Mouse (Mus musculus): ENCODE measurements at regions not wholly inside any gene's neighbourhood (a gene's known extent, or its start where the extent isn't known, plus 50 kb on each side); places are given as distances from the start of the nearest gene placed in this dataset.

DNA sequence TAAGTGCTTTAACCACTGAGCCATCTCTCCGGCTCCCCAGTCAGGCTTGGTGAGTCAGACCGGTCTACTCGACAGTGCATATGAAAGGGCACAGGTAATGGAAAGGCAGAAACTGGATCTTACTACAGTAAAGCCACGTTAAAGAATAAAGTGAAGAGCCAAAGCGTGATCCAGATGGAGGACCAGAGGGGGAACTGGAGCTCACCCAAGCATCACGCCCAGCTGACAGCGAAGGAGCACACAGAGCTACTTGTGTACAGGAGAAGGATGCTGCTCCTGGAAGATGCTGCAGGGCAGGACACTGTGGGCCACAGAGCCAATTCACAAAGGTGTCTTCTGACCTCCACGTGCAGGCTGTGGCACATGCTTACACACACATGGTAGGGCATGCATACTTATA lies 96.7 kb upstream of the Ppp1r26 start:
- DNase-seq (ENCODE audit: low spot score in 2 of 2), result no peak

DNA sequence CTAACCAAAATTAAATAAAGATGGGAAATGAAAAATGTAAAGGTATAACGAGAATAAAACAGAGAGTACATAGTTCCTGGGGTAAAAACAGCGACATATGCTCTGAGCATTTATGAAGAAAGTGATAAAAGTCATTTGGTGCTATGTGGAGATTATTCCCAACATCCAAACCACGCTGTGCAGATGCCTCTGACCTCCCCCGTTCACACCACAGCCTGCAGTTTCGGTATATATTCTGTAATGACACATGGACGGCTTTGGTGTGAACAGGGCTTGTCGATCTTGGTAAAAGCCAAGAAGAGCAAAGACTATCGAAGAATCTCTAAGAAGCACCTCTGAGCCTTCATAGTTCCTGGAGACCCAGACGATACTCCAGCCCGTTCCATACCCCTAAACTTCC lies 95.2 kb upstream of the Ppp1r26 start:
- no peak for DNase-seq (ENCODE audit: low spot score in 2 of 2)

DNA sequence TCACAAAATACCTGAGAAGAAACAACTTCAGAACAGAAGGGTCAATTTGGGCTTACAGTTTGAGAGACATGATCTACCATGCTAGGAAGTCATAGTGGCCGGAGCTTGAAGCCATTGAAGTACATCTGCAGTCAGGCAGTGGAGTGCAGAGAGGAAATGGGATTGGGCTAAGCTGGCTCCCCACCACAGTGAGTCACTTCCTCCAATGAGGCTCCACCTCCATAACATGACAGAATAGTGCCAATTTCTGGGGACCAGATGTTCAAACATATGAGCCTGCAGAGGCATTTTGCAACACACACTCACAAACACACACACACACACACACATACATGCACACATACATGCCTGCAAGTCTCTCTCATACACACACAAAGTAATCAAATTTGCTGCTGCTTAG lies 93.7 kb upstream of the Ppp1r26 start:
- no peak for DNase-seq (ENCODE audit: low spot score in 2 of 2)

DNA sequence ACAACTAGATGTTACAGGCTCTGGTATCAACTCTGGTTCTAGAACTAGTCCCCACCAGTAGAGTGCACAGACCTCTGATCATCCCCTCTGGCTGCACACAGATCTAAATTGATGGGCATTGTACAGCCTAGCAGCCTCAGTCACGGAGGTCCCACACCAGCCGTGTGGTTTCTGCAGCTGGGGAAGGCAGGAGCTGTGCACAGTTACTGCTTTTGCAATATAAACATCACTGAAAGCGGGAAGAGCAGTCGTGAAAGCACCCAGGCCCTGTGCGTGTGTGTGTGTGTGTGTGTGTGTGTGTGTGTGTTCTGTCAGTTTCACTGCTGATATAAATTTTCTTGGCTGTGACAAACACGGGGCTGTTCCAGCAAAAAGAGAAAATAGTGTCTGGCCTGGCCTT lies 84.4 kb upstream of the Ppp1r26 start:
- no peak for DNase-seq (ENCODE audit: low spot score in 2 of 2)

DNA sequence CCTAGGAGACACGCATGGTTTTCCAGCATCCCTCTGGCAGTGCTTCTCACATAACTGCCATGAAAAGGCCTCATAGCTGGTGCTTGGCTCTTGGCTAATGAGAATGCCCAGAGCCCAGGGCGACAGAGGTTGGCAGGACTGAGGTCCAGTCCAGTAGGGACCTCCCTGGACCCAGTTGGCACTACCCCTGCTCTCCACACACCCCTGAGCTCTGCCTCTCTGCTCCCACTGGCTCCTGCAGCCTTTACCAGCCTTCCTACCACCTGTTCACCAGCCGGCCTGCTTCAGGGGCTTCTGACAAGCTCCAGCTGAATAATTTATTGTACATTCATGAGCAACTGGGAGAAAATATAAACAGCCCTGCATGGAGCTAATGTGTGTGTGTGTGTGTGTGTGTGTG lies 82.0 kb upstream of the Ppp1r26 start:
- no peak for DNase-seq (ENCODE audit: low spot score in 2 of 2)

DNA sequence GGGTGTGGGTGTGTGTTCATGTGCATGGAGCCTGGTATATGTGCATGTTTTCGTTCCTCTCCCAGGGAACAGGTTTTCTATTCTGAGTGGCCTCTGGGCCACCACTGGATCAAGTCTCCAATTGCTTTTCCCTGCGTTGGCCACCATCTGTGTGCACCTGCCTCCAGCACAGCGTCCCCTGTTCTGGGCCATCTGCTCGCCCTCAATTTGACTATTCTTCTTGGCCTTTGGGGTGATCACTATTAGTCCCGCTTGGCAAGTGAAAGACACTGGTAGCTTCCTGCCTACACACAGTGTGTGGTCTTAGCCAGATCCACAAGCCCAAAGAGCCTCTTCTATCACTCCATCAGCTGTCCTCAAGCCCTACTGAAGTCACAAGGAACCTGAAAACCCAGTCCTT lies 80.8 kb upstream of the Ppp1r26 start:
- no peak for DNase-seq (ENCODE audit: low spot score in 2 of 2)

DNA sequence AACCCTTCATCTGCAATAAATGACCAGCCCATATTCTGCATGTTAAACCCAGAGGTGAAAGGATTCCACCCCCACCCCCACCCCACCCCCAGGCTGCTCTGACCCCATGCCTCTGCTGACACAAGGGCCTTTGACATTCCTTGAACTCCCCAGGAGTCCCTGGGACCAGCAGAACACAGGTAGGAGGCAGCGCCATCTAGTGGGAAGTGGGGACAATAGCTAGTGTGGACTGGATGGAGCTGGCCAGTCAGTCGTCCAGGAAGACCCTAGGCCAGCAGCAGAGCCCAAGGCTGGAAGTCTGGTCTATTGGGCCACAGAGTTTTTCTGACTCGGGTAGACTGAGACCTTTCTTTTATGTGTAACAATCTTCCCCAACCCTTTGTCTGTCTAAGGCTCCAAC lies 71.8 kb upstream of the Ppp1r26 start:
- DNase-seq (ENCODE audit: low spot score in 2 of 2), result no peak

DNA sequence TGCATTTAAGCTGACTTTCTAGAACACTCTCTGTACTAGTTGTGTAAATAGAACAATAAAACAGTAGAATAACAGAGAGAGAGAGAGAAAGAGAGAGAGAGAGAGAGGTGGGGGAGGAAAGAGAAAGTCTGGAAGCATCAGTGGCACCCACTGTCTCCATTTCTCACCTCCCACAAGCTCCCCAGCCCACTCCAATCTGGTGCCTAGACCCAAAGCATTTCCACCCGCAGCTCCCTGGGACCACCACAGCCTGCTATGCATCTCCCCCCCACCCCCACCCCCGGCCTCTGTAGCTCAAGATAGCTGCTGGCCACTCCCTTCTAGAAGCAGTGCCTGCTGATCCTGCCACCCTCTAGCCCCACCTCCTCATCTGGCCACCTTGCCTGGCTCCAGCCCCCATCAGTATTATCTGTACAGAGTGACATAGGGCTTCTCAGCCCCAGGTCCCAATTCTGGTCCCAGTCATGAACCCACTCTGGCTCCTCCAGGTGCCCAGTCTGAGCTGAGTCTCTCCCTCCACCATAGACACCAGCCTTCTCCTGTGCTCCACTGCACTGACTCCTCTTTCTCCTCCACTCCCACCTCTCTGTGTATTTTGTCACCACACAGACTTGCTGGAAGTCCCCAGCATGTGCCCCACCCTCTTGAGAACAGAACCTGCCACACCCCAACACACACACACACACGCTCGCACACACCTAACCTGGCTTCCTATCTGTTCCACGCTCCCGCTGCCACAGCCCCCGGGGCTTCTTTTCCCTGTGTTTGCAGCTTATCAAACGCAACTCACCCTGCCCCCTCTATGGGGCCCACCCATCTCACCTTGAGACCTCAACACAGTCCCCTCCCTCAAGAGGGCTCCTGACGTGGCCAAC lies 68.4 kb upstream of the Ppp1r26 start:
- DNase-seq (ENCODE audit: low spot score in 2 of 2), result no peak

DNA sequence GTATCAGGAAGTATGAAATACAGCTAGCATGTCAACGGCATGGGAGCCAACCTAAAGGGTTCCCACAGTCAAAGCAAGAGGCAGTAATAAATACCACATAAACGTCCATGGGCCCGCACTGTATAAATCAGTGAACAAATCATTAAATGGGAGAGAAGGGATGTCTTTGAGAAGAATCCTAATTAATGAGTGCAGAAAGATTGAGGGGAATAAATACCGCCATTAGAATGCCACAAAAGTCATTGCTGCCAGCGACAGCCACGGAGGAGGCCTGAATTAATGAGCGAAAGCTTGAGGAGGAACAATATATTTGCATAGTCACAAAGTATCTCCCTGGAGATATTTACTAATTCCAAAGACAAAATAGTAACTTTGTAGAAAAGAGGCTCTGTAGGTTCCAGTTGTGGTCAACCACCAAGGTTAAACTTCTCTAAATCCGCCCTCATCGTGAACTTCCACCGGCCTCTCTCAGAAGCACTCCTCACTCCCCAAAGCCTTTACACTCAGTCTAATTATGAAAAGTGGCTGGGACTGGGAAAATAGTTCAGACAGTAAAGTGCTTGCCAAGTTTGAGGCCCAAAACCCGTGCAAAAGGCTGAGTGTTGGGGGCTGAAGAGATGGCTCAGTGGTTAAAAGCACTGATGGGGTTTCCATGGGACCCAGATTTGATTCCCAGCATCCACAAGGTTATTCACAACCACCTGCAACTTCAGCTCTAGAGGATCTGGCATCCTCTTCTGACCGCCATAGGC lies 64.4 kb upstream of the Ppp1r26 start:
- DNase-seq (ENCODE audit: low spot score in 2 of 2), result no peak

DNA sequence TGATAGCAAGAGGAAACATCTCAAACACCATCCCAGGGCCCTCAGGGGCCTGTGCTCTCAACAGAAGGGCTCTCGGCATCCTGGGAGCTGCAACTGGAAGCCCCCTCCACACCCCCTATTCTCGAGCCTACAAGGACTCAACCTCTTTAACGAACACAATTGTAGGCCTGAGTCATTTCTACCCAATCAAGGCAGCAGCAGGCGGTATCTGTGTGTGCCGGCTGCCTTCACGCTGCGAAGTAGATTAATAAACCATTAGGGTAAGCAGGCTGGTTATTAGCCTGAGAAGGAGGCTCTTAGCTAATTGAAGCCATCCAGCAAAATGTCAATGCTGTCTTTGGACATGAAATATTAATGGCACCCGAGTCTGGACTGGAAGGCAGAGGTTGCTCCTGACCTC lies 61.7 kb upstream of the Ppp1r26 start:
- DNase-seq (ENCODE audit: low spot score in 2 of 2), result no peak

DNA sequence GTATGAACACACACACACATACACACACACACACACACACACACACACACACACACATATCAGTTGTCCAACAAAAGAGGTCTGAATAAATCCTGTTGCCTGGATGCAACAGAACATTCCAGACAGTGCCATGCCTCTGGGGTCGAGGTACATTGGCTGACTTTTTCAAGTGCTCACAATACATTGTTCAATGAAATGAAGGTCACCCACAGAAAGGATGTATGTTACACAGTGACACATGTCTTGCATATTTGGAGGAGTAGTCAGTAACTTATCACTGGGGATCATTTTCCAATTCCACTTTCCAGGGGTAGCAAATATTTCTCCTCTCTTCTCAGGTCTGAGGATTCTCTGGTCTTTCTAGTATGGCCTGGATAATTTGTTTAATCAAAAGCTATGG lies 59.8 kb upstream of the Ppp1r26 start:
- DNase-seq (ENCODE audit: low spot score in 2 of 2), result no peak

DNA sequence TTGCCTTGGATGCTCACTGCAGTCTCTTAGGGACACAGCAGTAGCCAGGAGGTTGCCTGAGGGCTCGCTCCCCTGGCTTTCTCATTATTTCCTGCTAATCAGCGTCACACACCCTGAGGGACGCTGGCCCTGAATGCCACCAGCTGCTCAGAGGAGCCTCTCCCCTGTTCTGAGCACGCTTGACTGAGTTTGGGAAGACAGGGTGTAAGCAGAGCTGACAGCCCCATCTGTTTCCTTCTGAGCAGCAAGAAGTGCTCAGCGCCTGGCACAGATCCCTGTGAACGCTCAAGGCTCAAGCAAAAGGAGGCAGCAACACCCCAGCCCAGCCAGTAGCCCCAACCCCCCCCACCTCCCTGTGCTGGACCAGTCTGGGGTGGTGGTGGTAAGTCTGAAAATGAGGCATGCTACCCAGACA lies 59.2 kb upstream of the Ppp1r26 start:
- DNase-seq (ENCODE audit: low spot score in 2 of 2), result no peak

DNA sequence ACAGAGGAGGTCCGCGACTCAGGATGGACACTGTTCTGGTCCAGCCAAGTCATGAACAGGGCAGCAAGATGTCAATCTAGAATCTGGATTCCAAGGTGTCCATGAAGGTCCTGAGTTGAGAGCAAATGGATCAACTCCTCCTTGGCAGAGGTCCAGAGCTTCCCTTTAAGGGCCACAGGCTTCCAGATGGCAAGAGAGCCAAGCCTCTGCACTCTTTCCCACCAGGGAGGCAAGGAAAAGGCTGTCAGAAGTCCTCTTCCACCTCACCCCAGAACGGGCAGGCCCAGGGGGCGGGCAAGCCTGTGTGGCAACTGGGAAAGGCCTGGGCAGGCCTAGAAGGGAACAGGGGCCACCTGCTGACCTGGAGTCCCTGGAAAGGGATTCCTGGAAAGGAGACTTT lies 58.7 kb upstream of the Ppp1r26 start:
- DNase-seq (ENCODE audit: low spot score in 2 of 2), result no peak

DNA sequence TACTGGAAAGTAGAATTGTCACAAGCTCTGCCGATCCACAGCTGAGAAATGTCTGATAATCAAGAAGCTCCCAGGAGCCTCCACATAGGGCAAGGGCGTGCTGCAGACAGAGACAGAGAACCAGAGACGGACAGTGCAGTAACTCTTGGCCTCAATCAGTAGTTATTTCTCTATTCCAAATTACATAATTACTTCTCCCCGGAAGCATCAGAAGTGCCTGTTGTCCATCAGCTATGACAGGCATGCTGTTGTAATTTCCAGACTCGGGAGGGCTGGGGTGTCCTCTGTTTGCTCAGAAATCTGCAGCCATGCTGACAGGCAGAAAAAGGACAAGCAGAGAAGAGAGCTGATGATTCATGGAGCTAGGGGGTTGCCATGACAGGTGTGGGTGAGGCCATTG lies 56.9 kb upstream of the Ppp1r26 start:
- DNase-seq (ENCODE audit: low spot score in 2 of 2), result no peak

DNA sequence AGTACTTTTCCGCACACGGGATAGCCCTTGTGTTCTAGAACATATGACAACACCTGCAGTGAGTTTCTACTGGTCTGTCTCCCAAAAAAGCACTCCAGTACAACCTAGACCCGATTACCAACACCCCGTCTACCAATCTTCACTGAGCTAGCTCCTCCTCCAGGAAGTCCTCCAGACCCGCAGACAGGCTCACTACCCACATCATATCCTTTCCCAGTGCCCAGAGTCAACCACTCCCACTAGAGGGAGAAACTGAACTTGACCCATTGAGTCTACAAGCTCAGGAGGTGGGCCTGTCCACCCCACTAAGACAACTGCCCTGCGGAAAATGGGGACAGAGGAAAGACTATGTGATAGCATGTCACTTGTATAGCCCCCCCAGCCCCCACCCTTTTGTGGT lies 51.2 kb upstream of the Ppp1r26 start:
- no peak for DNase-seq (ENCODE audit: low spot score in 2 of 2)

All from gastrocnemius, adult 8-10 months (tissue).